Mouse (Mus musculus) embryonic facial prominence, embryonic 12.5 days (tissue): ENCODE measurements around the gene Slc24a4. TPM values are rescaled to one million over a fixed set of nuclear protein-coding genes. Genes with fewer than 3 reads are reported as not detected.
A peak's percentile ranks its signal among the peaks of the same experiment; 100 is the strongest.

Experiments used
- ATAC-seq: fragments of 200-750 bp; cut with Nextera tagmentation; 2 replicates; pipeline ENCODE4 v1.8.0; 2017; ENCODE audit not compliant: insufficient number of reproducible peaks, insufficient read depth, low FRiP score, low TSS enrichment
- H3K27ac ChIP-seq: fragments of 300-500 bp; sonication (generic); 2 replicates; pipeline ENCODE4 v1.5.1; 2016; ENCODE audit warnings: mild to moderate bottlenecking
- H3K27me3 ChIP-seq: fragments of 300-500 bp; sonication (generic); 2 replicates; pipeline ENCODE4 v1.6.1; 2016; ENCODE audit warnings: mild to moderate bottlenecking, moderate library complexity
- H3K36me3 ChIP-seq: fragments of 300-500 bp; sonication (generic); 2 replicates; pipeline ENCODE4 v1.6.1; 2016; ENCODE audit warnings: mild to moderate bottlenecking
- H3K4me1 ChIP-seq: fragments of 300-500 bp; sonication (generic); 2 replicates; pipeline ENCODE4 v1.6.1; 2016
- H3K4me2 ChIP-seq: fragments of 300-500 bp; sonication (generic); replicated peaks from 2 replicates; pipeline ENCODE4 v1.6.1; 2016; ENCODE audit warnings: mild to moderate bottlenecking, moderate library complexity
- H3K4me3 ChIP-seq: fragments of 300-500 bp; sonication (generic); 2 replicates; pipeline ENCODE4 v1.5.1; 2016; ENCODE audit warnings: mild to moderate bottlenecking
- H3K9ac ChIP-seq: fragments of 300-500 bp; sonication (generic); 2 replicates; pipeline ENCODE4 v1.6.1; 2016; ENCODE audit warnings: mild to moderate bottlenecking, moderate library complexity
- H3K9me3 ChIP-seq: fragments of 300-500 bp; sonication (generic); 2 replicates; pipeline ENCODE4 v1.6.1; 2016; ENCODE audit warnings: mild to moderate bottlenecking, moderate library complexity
- WGBS: fragments of 180-500 bp; shearing (Covaris S2); methylation state at CpG from one replicate; pipeline ENCODE4 v1.1.7; 2016; 5-methylcytosine and 5-hydroxymethylcytosine counted together
- polyA plus RNA-seq: library from polyadenylated mRNA; unstranded; fragments of >200 nt; fragmentation: Nextera tagmentation; extraction: Ambion mirVana; gene quantifications from 2 replicates; pipeline ENCODE4 v1.2.1, GENCODE M21; 2016

Slc24a4 gene
- polyA plus RNA-seq, 1 experiment from 2014 or later = 0.75 TPM

DNA sequence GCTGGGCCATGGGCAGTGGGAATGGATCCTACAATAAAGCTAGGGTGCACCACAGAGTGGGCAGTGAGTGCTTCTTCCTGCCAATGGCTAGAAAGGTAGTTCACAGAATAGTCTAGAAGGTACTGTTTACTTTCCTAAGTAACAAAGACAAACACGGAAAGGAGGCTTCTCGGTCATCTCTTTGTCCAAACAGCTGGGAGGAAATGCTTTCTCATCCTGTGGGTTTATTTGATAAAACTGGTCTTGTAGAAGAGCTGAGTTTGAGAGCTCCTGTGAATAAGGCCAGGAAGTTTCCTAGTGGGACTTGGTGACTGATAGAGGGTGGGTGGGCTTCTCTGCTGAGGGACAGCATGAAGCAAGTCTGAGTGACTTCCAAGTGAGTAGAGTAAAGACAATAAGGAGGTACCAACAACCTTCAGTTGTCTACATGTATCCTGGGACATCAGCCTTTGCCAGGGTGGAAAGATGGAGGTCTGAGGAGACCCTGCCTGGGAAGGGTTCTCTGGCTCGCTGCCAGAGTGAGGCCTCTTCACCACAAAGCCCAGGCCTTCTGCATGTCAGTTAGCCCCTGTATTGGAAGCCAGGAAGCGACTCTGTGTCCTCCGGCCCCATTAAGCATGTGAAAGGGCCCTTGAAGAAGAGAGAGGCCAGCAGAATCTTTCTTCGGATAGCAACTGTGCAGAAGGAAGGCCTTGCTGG is 159.5 kb downstream of the Slc24a4 start:
- Histone ChIP-seq H3K4me1 (peaks cover 32% of the 10 kb centered on the region), H3K27me3 (peaks cover 7% of the 10 kb centered on the region; the same call in 1 of the 2 replicates), H3K27ac (no peak overlapping the region; the same call in 1 of the 2 replicates), H3K9me3 (no peaks in the 10 kb centered on the region), H3K4me3 (no peak overlapping the region), H3K4me2 (no peak overlapping the region), H3K36me3 (no peaks in the 10 kb centered on the region), H3K9ac (no peak overlapping the region)
- 77% methylated on average over 6 of the region's 6 CpGs for WGBS
- ATAC-seq = no peak

DNA sequence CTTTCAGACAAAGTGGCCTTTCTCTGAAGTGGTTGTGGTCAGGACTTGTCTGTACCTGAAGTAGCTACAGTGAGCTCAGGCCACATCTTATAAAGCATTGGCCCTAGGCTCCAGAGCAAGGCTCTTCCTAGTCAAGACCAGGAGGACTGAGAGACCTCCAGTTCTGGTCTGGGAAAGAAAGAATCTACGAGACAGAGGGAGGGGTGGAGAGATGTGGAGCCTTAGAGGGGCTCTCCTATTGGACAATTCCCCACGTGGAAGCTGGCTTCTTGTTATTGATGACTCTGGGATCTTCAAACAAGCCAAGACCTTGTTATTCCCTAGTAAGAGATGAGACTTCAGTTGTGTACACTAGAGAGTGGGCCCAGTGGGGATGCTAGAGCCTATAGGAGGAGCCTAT is 160.3 kb downstream of the Slc24a4 start:
- H3K9ac ChIP-seq = no peak overlapping the region
- no peak overlapping the region for H3K4me3 ChIP-seq
- no peaks in the 10 kb centered on the region for H3K9me3 ChIP-seq
- H3K36me3 ChIP-seq = no peaks in the 10 kb centered on the region
- H3K27ac ChIP-seq = no peak overlapping the region
- WGBS = 30% methylated on average over 2 of the region's 2 CpGs
- H3K4me2 ChIP-seq = no peak overlapping the region
- ATAC-seq = no peak
- H3K4me1 ChIP-seq = peaks cover 27% of the 10 kb centered on the region
- peaks cover 7% of the 10 kb centered on the region; the same call in 1 of the 2 replicates for H3K27me3 ChIP-seq

DNA sequence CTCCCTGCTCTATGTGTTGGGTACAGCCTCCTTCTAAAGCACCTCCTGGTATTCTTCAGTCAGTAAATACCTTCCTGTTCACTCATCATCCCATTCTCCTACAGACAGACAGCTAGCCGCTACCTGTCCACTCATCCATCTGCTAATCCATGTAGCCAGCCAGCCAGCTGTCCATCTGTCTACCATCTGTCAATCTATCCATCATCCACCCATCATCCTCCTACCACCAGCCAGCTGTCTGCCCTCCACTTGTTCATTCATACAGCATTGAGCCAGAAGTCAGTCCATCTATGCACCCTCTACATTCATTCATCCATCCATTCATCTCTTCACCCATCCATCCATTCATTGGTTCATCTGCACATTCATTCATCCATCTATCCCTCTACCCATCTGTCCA is 161.0 kb downstream of the Slc24a4 start:
- H3K9ac ChIP-seq = no peak overlapping the region
- H3K27me3 ChIP-seq = peaks cover 6% of the 10 kb centered on the region; the same call in 1 of the 2 replicates
- H3K4me2 ChIP-seq = no peak overlapping the region
- no peak for ATAC-seq
- no peaks in the 10 kb centered on the region for H3K36me3 ChIP-seq
- H3K4me1 ChIP-seq = peaks cover 19% of the 10 kb centered on the region; the same call in 1 of the 2 replicates
- no peaks in the 10 kb centered on the region for H3K9me3 ChIP-seq
- H3K27ac ChIP-seq = no peak overlapping the region
- H3K4me3 ChIP-seq = no peak overlapping the region
- 100% methylated on average over 1 of the region's 1 CpGs for WGBS

DNA sequence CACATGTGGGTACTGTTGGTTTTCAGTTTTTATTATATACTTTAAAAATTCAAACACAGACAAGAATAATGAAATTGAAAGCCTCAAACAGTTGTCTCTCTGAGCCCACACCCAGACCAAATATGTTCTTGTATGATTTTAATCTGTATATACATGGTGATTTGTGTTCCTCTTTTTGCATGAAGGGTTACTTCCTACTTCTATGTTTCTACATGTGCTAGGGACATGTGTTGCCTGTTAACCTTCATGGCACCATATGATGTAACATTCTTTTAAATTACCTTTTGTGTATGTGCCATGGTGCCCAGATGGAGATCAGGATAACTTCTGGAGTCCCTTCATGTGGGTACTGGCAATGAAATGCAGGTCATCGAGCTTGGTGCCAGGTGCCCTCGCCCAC is 162.1 kb downstream of the Slc24a4 start:
- no peak overlapping the region for H3K4me2 ChIP-seq
- no peaks in the 10 kb centered on the region for H3K27me3 ChIP-seq
- 88% methylated on average over 2 of the region's 2 CpGs for WGBS
- no peak overlapping the region for H3K4me3 ChIP-seq
- H3K9me3 ChIP-seq = no peaks in the 10 kb centered on the region
- ATAC-seq = no peak
- peaks cover 18% of the 10 kb centered on the region; the same call in 1 of the 2 replicates for H3K4me1 ChIP-seq
- no peaks in the 10 kb centered on the region for H3K36me3 ChIP-seq
- H3K27ac ChIP-seq = no peak overlapping the region
- H3K9ac ChIP-seq = no peak overlapping the region

DNA sequence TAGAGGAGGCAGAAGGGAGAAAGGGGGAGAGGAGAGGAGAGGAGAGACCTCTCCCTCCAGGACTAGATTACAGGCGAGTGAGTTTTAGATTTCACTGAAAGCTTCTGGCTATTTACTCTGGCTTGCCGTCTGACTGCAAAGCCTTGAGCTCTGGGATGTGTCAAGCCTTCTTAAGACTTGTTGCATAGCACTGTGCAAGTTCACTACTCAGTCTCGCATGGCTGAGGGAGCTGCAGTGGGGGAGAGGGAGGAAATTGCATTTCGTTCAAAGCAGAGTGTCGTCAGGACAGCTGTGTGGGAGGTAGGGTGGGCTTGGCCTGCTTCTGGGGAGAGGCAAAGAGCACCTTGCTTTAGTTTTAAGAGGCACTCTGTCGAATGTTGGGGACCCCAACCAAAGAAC is 163.2 kb downstream of the Slc24a4 start:
- H3K9ac ChIP-seq = no peak overlapping the region
- no peaks in the 10 kb centered on the region for H3K36me3 ChIP-seq
- H3K4me3 ChIP-seq = no peak overlapping the region
- no peaks in the 10 kb centered on the region for H3K9me3 ChIP-seq
- H3K4me2 ChIP-seq = no peak overlapping the region
- peaks cover 18% of the 10 kb centered on the region; the same call in 1 of the 2 replicates for H3K4me1 ChIP-seq
- ATAC-seq = 0 out of 2 replicates have a peak, but pooled peaks have one; percentile 61
- H3K27me3 ChIP-seq = no peaks in the 10 kb centered on the region
- H3K27ac ChIP-seq = no peak overlapping the region
- WGBS = 21% methylated on average over 6 of the region's 6 CpGs

DNA sequence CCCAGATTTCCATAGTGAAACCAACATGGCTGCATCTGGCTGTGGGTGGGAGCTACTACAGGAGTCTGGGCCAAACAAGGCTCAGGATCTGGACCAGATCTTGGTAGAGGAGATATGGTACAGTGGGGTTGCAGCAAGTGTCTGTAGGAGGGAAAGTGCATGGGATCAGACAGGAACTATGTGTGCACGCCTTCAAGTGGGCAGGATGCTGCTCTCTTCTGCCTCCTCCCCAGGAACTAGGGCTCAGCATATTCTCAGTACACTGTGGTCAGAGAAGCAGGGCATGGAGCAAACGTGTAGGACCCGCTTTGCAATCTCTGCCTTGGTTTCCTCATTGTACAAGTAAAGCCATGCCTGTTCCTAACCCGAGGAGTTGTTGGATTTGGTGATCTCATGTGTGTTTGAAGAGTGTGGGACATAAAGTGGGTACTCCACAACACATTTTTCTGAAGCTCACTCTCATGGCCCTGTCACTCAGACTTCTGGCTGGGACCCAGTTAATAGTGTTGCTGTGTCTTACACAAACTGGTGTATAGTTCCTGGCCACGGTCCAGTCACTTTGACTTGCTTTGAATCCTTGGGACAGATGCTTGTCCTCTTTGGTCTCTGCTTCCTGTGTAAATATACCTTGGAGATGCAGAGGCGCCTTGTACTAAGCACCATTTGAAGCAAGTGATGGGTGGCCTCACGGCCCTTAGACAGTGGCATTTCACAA is 164.1 kb downstream of the Slc24a4 start:
- Histone ChIP-seq H3K4me2 (no peak overlapping the region), H3K4me3 (no peak overlapping the region), H3K9ac (no peak overlapping the region), H3K4me1 (peaks cover 18% of the 10 kb centered on the region; the same call in 1 of the 2 replicates), H3K36me3 (no peaks in the 10 kb centered on the region), H3K27ac (no peak overlapping the region), H3K9me3 (no peaks in the 10 kb centered on the region), H3K27me3 (no peaks in the 10 kb centered on the region)
- whole genome bisulfite sequencing = 82% methylated on average over 7 of the region's 7 CpGs
- no peak for ATAC-seq

DNA sequence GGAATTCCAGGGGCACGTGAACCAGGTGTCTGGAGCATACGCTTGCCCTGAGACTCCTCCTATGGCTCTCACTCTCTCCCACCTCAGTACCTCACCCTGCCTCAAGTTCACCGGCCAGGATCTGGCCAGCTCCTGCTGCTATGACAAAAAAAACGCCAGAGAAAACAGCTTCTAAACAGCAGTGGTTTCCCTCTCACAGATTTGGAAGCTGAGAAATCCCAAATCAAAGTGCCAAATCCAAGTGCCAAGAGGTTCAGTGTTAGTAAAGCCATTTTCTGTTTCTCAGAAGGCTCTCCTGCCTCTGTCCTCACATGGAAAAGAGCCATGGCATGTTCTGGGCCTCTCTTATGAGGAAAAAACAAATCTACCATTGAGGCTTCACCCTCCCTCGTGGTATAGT is 166.1 kb downstream of the Slc24a4 start:
- no peak overlapping the region for H3K9ac ChIP-seq
- no peak overlapping the region for H3K4me3 ChIP-seq
- no peak overlapping the region for H3K4me2 ChIP-seq
- no peak overlapping the region for H3K27ac ChIP-seq
- no peak for ATAC-seq
- H3K27me3 ChIP-seq = no peaks in the 10 kb centered on the region
- WGBS = 76% methylated on average over 5 of the region's 5 CpGs
- H3K9me3 ChIP-seq = no peaks in the 10 kb centered on the region
- peaks cover 15% of the 10 kb centered on the region; the same call in 1 of the 2 replicates for H3K4me1 ChIP-seq
- H3K36me3 ChIP-seq = no peaks in the 10 kb centered on the region

DNA sequence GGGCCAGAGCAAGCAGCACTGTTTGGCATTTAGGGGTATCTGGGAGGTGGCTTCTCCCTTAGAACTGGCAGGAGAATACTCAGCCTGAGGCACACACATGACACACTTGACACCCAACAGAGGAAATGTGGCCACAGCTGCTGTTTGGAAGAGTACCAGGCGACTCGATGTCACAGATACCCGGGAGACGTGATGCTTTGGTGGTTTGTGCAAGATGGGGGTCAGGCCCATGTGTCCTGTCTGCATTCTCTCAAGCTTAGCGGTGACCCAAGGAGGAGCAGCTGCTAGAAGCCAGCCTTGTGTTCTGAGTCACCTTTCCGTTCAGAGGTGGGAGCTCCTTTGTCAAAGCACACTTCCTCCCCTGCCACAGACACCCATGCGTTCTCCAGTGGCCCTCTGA is 166.7 kb downstream of the Slc24a4 start:
- Histone ChIP-seq H3K27me3 (no peaks in the 10 kb centered on the region), H3K4me1 (peaks cover 15% of the 10 kb centered on the region; the same call in 1 of the 2 replicates), H3K9me3 (no peaks in the 10 kb centered on the region), H3K36me3 (no peaks in the 10 kb centered on the region), H3K4me2 (no peak overlapping the region), H3K9ac (no peak overlapping the region), H3K4me3 (no peak overlapping the region), H3K27ac (no peak overlapping the region)
- ATAC-seq = no peak
- whole genome bisulfite sequencing = 66% methylated on average over 7 of the region's 7 CpGs

DNA sequence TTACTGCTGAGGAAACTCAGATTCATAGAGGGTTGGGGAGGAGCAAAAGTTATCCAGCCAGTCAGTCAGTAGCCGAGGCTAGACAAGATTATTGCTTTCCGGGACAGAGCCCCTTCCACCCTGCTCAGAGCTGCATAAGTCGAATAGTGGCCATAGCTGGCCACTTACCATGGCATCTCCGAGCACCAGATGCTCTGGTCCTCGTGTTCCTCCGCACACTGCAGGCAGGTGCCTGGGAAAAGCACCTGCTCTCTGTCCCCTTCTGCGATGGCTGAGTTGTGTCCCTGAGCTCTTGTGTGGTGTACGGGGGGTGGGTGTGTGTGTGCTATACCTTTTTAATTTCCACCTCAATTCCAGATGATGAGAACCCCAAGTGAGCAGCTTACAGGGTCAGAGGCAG is 167.1 kb downstream of the Slc24a4 start:
- no peaks in the 10 kb centered on the region for H3K36me3 ChIP-seq
- no peak overlapping the region for H3K9ac ChIP-seq
- peaks cover 15% of the 10 kb centered on the region; the same call in 1 of the 2 replicates for H3K4me1 ChIP-seq
- no peaks in the 10 kb centered on the region for H3K27me3 ChIP-seq
- no peak overlapping the region for H3K4me3 ChIP-seq
- no peak overlapping the region for H3K27ac ChIP-seq
- H3K4me2 ChIP-seq = no peak overlapping the region
- H3K9me3 ChIP-seq = no peaks in the 10 kb centered on the region
- WGBS = 79% methylated on average over 8 of the region's 8 CpGs
- no peak for ATAC-seq

DNA sequence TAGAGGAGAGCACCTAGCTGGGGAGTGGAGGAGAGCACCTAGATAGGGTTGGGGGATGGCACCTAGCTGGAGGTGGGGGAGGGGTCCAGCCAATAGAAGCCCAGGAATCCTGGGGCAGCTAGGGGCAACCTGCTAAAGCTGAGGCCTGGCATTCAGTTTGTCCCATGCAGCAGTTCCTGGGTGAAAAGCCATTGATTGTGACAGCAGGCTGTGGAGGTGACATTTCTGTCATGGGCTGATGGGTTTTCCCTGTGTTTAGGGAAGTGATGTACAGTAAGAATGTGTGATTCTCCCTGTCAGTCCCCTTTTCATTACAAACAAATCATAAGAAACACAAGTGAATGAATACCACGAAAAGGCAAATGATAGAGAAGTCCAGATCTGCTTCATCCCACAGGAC is 167.8 kb downstream of the Slc24a4 start:
- no peaks in the 10 kb centered on the region for H3K9me3 ChIP-seq
- no peak overlapping the region for H3K27ac ChIP-seq
- no peaks in the 10 kb centered on the region for H3K27me3 ChIP-seq
- H3K9ac ChIP-seq = no peak overlapping the region
- peaks cover 15% of the 10 kb centered on the region; the same call in 1 of the 2 replicates for H3K4me1 ChIP-seq
- no peak for ATAC-seq
- H3K4me3 ChIP-seq = no peak overlapping the region
- no peaks in the 10 kb centered on the region for H3K36me3 ChIP-seq
- 75% methylated on average over 1 of the region's 1 CpGs for WGBS
- no peak overlapping the region for H3K4me2 ChIP-seq

DNA sequence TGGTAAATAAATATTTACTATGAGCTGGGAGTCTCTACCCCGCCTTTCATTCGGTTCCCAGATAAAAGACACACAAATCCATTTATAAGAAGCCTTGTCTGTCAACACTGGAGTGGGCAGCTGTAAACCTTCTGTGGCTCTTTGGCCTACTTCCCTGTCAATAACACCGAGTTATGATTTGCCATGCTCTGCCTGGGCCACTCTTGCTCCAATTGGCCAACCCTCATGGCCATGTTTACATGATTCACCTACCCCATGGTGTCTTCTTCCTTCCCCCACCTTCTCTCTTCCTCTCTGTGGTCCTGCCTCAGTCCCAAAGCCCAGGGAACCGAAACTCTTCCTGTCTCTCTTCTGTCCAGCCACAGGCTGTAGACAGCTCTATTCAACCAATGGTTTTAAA is 168.4 kb downstream of the Slc24a4 start:
- H3K36me3 ChIP-seq = no peaks in the 10 kb centered on the region
- no peak overlapping the region for H3K9ac ChIP-seq
- H3K27ac ChIP-seq = no peak overlapping the region
- H3K4me3 ChIP-seq = no peak overlapping the region
- H3K27me3 ChIP-seq = no peaks in the 10 kb centered on the region
- WGBS = 85% methylated on average over 4 of the region's 4 CpGs
- no peak for ATAC-seq
- no peak overlapping the region for H3K4me2 ChIP-seq
- H3K9me3 ChIP-seq = no peaks in the 10 kb centered on the region
- H3K4me1 ChIP-seq = peaks cover 10% of the 10 kb centered on the region; the same call in 1 of the 2 replicates

DNA sequence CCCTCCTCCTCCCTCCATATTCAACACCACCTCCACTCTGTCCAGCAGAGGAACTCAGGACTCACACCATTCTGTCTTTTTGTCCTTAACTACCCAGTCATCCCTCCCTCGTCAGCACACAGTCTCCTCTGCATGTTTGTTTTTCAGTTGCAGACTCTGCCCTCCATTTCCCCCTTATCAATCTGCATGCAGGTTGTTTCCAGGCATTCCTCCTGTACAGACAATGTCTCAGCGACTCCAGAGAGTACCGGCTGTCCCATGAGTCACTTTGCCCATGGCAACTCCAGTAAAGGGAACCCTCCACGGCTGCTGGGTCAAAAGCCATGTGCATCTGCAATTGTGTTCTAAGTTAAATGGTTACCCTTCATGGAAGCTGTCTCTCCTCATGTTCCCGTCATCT is 170.7 kb downstream of the Slc24a4 start:
- H3K27me3 ChIP-seq = no peaks in the 10 kb centered on the region
- H3K4me3 ChIP-seq = no peak overlapping the region
- H3K4me2 ChIP-seq = no peak overlapping the region
- no peaks in the 10 kb centered on the region for H3K36me3 ChIP-seq
- peaks cover 16% of the 10 kb centered on the region for H3K4me1 ChIP-seq
- no peak for ATAC-seq
- H3K9me3 ChIP-seq = no peaks in the 10 kb centered on the region
- H3K27ac ChIP-seq = no peak overlapping the region
- WGBS = 54% methylated on average over 5 of the region's 5 CpGs
- no peak overlapping the region for H3K9ac ChIP-seq
